Comparison of ENCODE assay signal across 10 mouse cellular contexts in the genomic region with DNA sequence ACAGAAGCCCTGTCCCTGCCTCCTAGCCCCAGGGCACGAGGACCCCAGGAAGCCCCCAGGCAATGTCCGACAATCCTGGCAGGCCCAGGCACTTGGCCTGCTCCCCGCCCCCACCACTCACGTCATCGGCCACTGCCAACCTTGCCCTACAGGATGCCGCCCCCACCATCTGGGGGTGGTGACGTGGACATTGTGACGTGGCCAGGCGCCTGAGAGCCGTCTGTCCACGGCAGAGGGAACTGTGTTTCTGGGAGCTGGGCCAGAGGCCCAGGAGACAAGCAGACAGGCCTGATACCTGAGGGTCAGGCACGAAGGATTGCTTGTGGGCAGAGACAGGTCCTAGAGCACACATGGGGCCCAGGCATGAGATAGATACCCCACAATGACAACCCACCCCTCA. TPM values are rescaled to one million over a fixed set of nuclear protein-coding genes. Genes with fewer than 3 reads are reported as not detected.
A peak's percentile ranks its signal among the peaks of the same experiment; 100 is the strongest.
DNase-seq lines count a peak whose midpoint lies in the region; ATAC-seq and TF ChIP-seq lines count a peak whose summit lies in the region.
"Had no signal": no experiment of that assay in that cellular context is flagged by ENCODE, and none has a peak within 500 bp of the region (broad histone marks: within the 10 kb centered on the region; RNA-seq: fewer than 3 reads in every experiment).

No protein-coding gene starts in this region.

- ATAC-seq in lung, embryonic 14.5 days (ENCODE audit: insufficient read depth) = no peak
- peak; percentile 59; the same call in 1 of the 2 replicates for ATAC-seq in heart, embryonic 12.5 days (ENCODE audit: insufficient number of reproducible peaks, low FRiP score)
- no peak for ATAC-seq in intestine, postnatal 0 days

- intact Hi-C loops in left cerebral cortex, postnatal 4 days (cut with DNase I) = no loop called here

- TF ChIP-seq POLR2A in lung, adult 2 months (IDR thresholded peaks at IDR 0.05; ENCODE audit: borderline replicate concordance, extremely low read depth, low read depth, low read length) = no peak

- WGBS in lung, embryonic 14.5 days = 60% methylated on average over 12 of the region's 12 CpGs
- whole genome bisulfite sequencing in lung, adult 2 months = 49% methylated on average over 12 of the region's 12 CpGs
- WGBS in heart, embryonic 12.5 days = 32% methylated on average over 12 of the region's 12 CpGs
- WGBS in intestine, postnatal 0 days = 78% methylated on average over 12 of the region's 12 CpGs

- peak overlapping the region; percentile 46; the same call in 1 of the 2 replicates for H3K27ac ChIP-seq in lung, embryonic 14.5 days (ENCODE audit: low read depth)
- peak overlapping the region; percentile 86 for H3K27ac ChIP-seq in heart, embryonic 12.5 days (ENCODE audit: poor library complexity, severe bottlenecking)
- H3K27ac ChIP-seq in intestine, postnatal 0 days (ENCODE audit: low read depth, low read length) = no peak overlapping the region
- H3K27ac ChIP-seq: forebrain, embryonic 12.5 days had no signal

- no peak overlapping the region for H3K4me3 ChIP-seq in lung, embryonic 14.5 days (ENCODE audit: low read depth, low read length)
- no peak overlapping the region for H3K4me3 ChIP-seq in lung, adult 2 months (replicated peaks; ENCODE audit: extremely low read depth, low read depth, low read length)
- no peak overlapping the region for H3K4me3 ChIP-seq in heart, embryonic 12.5 days
- H3K4me3 ChIP-seq in intestine, postnatal 0 days (ENCODE audit: low read depth, low read length) = no peak overlapping the region
- H3K4me3 ChIP-seq: forebrain, embryonic 12.5 days; megakaryocyte, embryonic 14.5 days had no signal

- H3K4me1 ChIP-seq in lung, embryonic 14.5 days (ENCODE audit: insufficient read depth) = peaks cover 14% of the 10 kb centered on the region
- no peaks in the 10 kb centered on the region for H3K4me1 ChIP-seq in lung, adult 2 months (ENCODE audit: control insufficient read depth, insufficient read depth, low read length)
- H3K4me1 ChIP-seq in heart, embryonic 12.5 days (replicated peaks) = peaks cover 47% of the 10 kb centered on the region
- H3K4me1 ChIP-seq in intestine, postnatal 0 days (replicated peaks; ENCODE audit: control insufficient read depth, insufficient read depth, low read length) = no peaks in the 10 kb centered on the region

- no peaks in the 10 kb centered on the region for H3K36me3 ChIP-seq in lung, embryonic 14.5 days (ENCODE audit: insufficient read depth)
- no peaks in the 10 kb centered on the region for H3K36me3 ChIP-seq in heart, embryonic 12.5 days
- H3K36me3 ChIP-seq in intestine, postnatal 0 days (ENCODE audit: control insufficient read depth, insufficient read depth) = no peaks in the 10 kb centered on the region
- H3K36me3 ChIP-seq: forebrain, embryonic 12.5 days had no signal

- 0 out of 2 replicates have a peak, but pooled peaks cover 4% of the 10 kb centered on the region for H3K27me3 ChIP-seq in lung, embryonic 14.5 days (ENCODE audit: insufficient read depth, low read length)
- H3K27me3 ChIP-seq in heart, embryonic 12.5 days (replicated peaks) = peaks cover 51% of the 10 kb centered on the region
- no peaks in the 10 kb centered on the region; the same call in 1 of the 2 replicates for H3K27me3 ChIP-seq in intestine, postnatal 0 days (replicated peaks; ENCODE audit: control insufficient read depth, insufficient read depth, low read length)

- H3K9me3 ChIP-seq in lung, embryonic 14.5 days (ENCODE audit: low read depth, low read length) = no peaks in the 10 kb centered on the region
- H3K9me3 ChIP-seq in heart, embryonic 12.5 days (replicated peaks) = no peaks in the 10 kb centered on the region
- H3K9me3 ChIP-seq in intestine, postnatal 0 days (ENCODE audit: control insufficient read depth) = no peaks in the 10 kb centered on the region
- H3K9me3 ChIP-seq: forebrain, embryonic 12.5 days; megakaryocyte, embryonic 14.5 days had no signal

- TF ChIP-seq CTCF in lung, embryonic 14.5 days (IDR thresholded peaks at IDR 0.05; ENCODE audit: low read depth) = no peak
- no peak for TF ChIP-seq CTCF in lung, adult 2 months (IDR thresholded peaks at IDR 0.05; ENCODE audit: insufficient read depth, low read length)
- no peak for TF ChIP-seq CTCF in intestine, postnatal 0 days (IDR thresholded peaks at IDR 0.05; ENCODE audit: low read depth)

- H3K4me2 ChIP-seq in lung, embryonic 14.5 days = no peak overlapping the region
- peak overlapping the region; percentile 45 for H3K4me2 ChIP-seq in heart, embryonic 12.5 days
- H3K4me2 ChIP-seq in intestine, postnatal 0 days (replicated peaks; ENCODE audit: low read depth) = no peak overlapping the region
- H3K4me2 ChIP-seq: forebrain, embryonic 12.5 days had no signal

- H3K9ac ChIP-seq in lung, embryonic 14.5 days = no peak overlapping the region
- 0 out of 2 replicates have a peak overlapping the region, but pooled peaks have one; percentile 9 for H3K9ac ChIP-seq in heart, embryonic 12.5 days
- H3K9ac ChIP-seq in intestine, postnatal 0 days (ENCODE audit: low read depth, low read length) = no peak overlapping the region
- H3K9ac ChIP-seq: forebrain, embryonic 12.5 days had no signal

- DNase-seq in lung, embryonic 14.5 days = no peak
- no peak for DNase-seq in lung, adult 2 months
- peak; percentile 97 for DNase-seq in brain, adult 2 months (ENCODE audit: low read depth, low spot score)
- peak; percentile 89 for DNase-seq in left cerebral cortex, postnatal 4 days
- DNase-seq in gastrocnemius, postnatal 4 days (ENCODE audit: low spot score in 2 of 2) = no peak
- no peak for DNase-seq in urinary bladder, adult 2 months (ENCODE audit: low spot score)

RNA-seq across cellular contexts. Expression of a gene that starts 28.5 kb away (rescaled TPM):
- 3.3 and 4.7 TPM in 2 replicates for polyA plus RNA-seq in lung, embryonic 14.5 days (2014; fragmentation: Nextera tagmentation; extraction: Ambion mirVana)
- 10.9 and 11.7 TPM in 2 replicates for polyA plus RNA-seq in lung, adult 2 months (2012; rRNA removed)
- polyA plus RNA-seq in heart, embryonic 12.5 days (2016; fragmentation: Nextera tagmentation; extraction: Ambion mirVana) = 0.59 and 1.3 TPM in 2 replicates
- 100 to 1,000 TPM; 209 to 213 TPM for total RNA-seq in left cerebral cortex, postnatal 4 days (2021)
- total RNA-seq in gastrocnemius, postnatal 4 days (2021) = 1 to 10 TPM; 6.2 to 6.9 TPM
- 1.2 TPM in 2 replicates for polyA plus RNA-seq in urinary bladder, adult 2 months (2012; rRNA removed)
- 1.9 TPM in 2 replicates for polyA plus RNA-seq in intestine, postnatal 0 days (2015; fragmentation: Nextera tagmentation; extraction: Ambion mirVana)

RNA-seq across cellular contexts. Expression of a gene that starts 39.8 kb away (rescaled TPM):
- 0.78 and 0.97 TPM in 2 replicates for polyA plus RNA-seq in lung, embryonic 14.5 days (2014; fragmentation: Nextera tagmentation; extraction: Ambion mirVana)
- 20.6 and 25.6 TPM in 2 replicates for polyA plus RNA-seq in lung, adult 2 months (2012; rRNA removed)
- polyA plus RNA-seq in heart, embryonic 12.5 days (2016; fragmentation: Nextera tagmentation; extraction: Ambion mirVana) = 0.14 and 0.26 TPM in 2 replicates
- total RNA-seq in left cerebral cortex, postnatal 4 days (2021) = 1 to 10 TPM; 3.7 to 5.0 TPM
- total RNA-seq in gastrocnemius, postnatal 4 days (2021) = 1 to 10 TPM in 1 of 2 experiments, under 1 TPM in 1; 0.49 to 1.2 TPM
- 2.9 and 3.3 TPM in 2 replicates for polyA plus RNA-seq in urinary bladder, adult 2 months (2012; rRNA removed)
- polyA plus RNA-seq in intestine, postnatal 0 days (2015; fragmentation: Nextera tagmentation; extraction: Ambion mirVana) = 12.5 and 14.3 TPM in 2 replicates

Comparison
In these comparisons a context has a peak if more than half of its experiments do, and no peak if none do; other contexts are left out.
1. DNase-seq: peak in brain, adult 2 months (single experiment) and left cerebral cortex, postnatal 4 days (single experiment); none in lung, embryonic 14.5 days (single experiment), lung, adult 2 months (single experiment), gastrocnemius, postnatal 4 days (0 of 2) and urinary bladder, adult 2 months (single experiment).